Mouse (Mus musculus) WW6 (cell line): Measurements from ENCODE around the gene Arhgap6.

Source experiments
- DNase-seq: peaks from one replicate; pipeline ENCODE4 v3.0.0-alpha.2; 2013; ENCODE audit warnings: low read depth, low spot score

Gene Arhgap6

DNA sequence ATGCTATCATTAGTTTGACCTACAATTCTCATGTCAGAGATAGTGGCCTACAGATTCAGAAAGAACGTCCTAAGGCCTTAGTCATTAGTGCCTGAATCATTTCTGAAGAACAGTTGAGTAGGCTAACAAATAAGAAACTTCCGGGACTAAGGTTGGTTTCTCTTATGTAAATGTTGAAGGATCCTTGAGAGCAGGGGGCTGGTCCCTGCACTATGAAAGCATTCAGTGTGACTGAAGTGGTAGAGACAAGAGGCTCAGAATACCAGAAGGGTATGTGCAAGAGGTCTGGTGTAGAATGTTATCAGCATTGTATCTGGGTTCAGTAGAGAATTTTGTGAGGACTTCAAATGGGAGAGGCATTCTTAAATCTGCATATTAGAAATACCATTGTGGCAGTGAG lies 185.5 kb downstream of the Arhgap6 start:
- DNase-seq = no peak

DNA sequence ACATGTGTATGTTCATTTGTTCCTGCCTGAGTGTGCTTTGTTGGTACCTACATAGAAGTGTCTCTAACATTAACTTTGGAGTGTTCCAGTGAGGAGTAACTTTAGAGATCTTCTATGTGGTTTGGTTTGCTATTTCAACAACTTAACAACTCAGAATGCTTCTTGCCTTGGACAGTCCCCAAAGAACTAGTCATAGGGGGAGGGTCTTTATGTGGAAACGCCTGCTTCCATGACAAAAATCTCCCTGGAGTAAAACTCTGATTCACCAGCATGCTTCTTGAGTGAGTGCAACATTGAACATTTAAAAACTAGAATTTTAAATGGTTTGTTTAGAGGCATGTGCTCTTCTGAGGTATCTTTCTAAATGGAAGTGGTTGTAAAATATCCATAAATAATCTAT lies 212.2 kb downstream of the Arhgap6 start:
- no peak for DNase-seq

DNA sequence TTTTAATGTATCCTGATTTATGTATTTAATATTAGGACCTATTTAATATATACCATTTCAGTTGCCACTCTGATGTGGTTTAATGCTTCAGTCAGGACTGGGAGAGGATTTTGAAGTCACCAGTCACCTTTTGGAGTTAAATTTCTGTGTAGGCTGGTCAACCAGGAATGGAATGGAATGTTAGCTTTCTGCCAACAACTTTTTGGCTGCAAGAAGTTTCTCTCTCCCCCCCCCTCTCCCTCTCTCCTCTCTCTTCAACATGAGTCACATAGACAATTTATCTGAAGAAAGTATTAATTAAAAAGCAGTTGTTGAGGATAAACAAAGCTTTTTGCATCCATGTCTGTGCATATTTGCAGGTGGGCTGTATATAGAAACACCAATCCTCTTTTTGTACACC lies 217.8 kb downstream of the Arhgap6 start:
- DNase-seq = no peak

DNA sequence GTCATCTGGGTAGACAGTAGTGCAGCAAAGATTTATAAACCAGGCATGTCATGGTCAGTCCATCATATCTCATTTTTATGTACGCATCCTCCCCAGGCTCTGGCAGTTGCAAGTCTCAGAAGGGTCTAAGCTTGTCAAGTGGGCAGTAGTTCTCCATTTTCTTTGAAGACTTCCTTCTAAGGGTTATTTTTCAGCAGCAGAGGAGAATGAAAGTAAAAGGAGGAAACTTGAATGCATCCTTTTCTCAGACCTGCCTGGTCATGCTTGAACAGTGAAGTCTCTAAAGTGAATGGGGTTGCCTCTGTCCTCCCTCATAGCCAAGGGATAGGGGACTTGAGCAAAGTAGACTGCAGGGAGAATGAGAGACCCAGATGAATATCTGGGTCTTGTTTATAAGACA lies 239.5 kb downstream of the Arhgap6 start:
- DNase-seq = no peak

DNA sequence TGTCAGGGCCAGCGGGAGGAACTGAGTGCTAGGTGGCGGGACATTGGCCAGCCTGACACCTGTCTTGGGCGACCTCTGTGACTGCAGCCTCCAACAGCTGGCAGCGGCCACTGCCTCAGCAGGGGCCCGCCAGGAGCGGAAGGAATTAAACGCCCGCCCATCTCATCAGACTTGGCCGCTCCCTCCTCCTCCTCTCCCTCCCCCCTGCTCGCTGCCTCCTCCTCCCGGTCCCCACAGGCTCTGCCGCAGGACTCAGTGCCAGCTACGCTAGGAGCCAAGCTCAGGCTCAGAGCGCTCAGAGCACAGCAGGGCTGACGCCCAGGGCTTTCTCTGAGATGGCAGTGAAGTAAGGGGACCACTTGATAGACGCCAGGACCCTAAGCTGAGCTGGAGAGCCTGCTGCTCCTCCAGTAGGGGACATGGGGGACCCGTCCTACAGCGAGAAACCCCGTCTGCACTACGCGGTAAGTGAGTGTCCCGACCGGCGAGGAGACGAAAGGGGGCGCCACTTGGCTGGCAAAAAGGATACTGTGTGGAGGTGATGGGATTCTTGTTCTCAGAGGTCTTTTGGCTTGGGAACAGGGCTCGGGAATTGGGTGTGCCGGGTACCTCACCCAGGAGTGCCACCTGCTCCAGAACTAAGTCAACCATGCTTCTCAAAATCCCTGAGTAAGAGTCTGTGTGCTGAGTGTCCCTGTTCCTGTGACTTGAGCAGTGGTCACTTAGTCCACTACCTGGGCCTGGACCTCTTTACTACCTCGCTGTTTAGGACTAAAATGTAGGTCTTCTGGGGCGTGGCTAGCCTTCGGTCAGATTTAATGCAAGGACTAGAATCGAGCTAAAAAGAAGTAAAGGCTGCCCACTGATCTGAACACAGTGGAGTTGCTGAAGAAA lies 241.8 kb downstream of the Arhgap6 start:
- peak; percentile 20 for DNase-seq

DNA sequence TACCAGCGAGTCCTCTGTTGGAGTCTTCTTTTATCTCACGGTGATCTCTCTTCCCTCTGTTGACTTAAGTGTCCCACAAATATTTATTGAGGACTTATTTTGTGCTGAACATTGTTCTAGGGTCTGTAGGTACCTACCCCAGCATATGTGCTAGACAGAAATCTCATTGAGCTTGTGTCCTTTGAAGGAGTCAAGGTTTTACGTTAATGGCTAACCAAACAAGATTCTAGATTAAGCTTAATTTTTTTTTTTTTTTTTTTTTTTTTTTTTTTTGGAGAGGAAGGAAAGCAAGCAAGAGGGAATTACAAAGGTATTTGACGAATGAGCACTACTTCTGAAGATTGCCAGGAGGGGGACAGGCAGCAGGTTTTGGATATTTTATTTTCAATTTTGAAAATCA lies 242.5 kb downstream of the Arhgap6 start:
- DNase-seq = no peak

DNA sequence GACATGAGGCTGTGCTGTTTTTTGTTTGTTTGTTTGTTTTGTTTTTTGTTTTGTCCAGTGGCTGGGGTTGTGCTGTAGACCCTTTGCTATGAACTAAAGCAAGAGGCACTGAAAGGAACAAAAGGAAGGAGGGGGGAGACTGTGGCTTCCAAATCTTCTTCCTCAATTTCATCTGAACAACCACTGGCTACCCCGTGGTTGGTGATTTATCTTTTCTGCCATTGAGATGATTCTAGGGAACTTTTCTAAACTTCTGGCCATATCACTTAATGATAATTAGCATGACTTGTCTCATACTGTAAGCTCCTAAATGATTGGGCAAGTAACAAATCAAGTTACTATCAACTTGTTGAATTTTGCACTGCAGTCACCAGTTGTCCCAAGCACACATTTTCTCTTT lies 249.0 kb downstream of the Arhgap6 start:
- no peak for DNase-seq

DNA sequence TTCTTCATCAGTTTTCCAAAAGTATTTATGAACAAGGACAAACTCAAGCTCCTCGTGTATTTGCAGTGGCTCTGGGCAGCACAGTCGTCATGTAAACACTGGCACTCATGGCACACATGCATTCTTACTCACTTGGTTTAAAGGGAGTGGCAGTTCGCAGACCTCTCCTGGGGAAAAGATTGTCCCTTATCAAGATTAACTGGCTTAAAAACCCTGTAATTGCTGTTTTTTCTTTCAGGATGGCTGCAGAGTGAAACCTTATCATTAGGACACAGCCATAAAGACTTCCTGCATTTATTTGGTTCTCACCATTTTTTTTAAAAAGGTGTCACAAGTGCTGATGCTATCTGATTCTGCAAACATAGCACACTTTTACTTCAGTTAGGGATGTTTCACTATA lies 252.7 kb downstream of the Arhgap6 start:
- DNase-seq = no peak

DNA sequence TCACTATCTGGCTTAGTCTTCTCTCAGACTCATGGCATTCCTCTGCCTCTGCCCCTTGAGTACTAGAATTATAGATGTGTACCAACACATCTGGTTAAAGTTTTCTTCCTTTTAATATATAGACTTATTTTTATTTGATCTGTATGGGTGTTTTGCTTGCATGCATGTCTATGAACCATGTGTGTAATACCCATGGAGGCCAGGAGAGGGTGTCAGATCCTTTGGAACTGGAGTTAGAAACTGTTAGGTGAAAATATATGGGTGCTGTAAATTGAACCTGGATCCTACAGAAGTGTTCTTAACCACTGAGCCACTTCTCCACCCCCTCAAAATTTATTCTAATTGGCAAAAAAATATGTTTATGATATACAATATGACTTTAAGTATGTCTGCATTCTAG lies 254.7 kb downstream of the Arhgap6 start:
- no peak for DNase-seq

DNA sequence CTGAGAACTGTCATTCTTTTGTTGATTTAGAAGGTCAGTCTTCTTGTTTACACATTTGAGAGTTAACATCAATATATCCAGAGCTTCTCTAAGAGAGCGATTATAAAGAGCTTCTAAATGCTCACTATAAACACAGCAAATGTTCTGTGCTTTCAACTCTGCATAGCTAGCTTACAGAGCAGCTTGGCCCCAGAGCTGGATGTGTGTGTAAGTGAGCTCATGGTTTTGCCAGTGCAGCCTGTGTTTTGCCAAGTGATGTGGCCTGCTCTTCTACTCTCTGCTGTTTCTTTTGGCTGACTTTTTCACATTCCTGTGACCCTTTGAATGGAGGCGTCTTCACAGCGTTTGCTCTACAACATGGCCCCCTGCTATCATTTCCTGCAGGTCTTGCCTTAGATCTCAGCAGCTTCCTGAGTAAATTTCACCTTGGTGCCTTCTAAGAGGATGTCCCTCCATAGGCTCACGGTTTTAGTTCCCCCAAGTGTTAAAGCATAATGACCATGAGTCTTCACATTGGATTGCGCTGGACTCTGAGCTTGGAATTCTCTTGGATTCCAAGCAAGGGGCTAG lies 259.1 kb downstream of the Arhgap6 start:
- DNase-seq = no peak

DNA sequence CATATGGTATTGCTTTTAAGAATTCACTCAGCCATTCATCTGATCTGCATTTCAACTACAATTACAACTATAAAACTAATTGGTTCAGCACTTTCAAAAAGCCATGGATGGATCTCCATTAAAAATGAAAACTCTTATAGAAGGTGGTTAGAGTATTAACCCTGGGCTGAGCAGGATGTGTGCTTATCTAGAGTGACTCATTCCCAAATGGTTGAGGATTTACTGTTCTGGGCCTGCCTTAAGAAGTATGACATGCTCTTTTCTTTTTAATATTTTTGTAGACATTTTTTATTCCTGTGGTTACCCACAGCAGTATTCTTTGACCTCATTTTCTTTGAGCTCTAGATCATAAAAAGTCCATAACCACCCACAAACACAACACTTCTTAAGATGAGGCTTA lies 267.7 kb downstream of the Arhgap6 start:
- DNase-seq = no peak

DNA sequence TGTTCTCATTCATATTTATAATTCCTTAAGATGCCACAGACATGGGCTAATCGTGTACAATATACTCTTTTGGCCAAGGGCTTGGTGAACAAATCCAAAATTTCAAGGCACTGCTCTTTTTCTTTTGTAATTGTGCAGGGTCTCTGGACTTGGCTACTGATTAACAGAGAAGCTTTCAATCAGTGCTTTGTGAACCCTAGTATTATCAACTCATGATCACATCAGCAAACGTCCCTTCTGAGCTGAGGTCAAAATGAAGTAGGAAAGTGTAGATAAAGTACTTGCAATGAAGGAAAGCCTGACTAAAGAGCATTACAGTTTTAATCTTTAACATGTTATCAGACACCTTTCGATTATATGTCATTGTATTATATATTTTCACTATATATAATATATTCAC lies 270.4 kb downstream of the Arhgap6 start:
- no peak for DNase-seq

DNA sequence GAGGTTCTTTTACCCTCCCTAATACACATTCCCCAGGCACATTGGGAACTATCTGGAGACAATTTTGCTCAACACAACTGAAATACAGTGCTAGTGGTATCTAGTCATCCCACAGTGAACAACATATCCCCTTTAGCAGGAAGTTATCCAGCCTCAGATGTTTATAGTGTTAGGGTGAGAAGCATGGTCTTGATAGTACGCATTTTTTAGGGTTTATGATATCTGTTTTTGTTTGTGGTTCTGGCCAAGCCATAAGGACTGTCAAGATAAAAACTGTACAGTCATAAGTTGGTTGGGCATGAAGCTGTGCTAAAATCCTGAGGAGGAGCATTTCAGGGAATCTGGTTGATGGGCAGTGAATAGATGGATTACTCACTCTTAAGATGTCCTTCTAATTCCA lies 271.0 kb downstream of the Arhgap6 start:
- no peak for DNase-seq

DNA sequence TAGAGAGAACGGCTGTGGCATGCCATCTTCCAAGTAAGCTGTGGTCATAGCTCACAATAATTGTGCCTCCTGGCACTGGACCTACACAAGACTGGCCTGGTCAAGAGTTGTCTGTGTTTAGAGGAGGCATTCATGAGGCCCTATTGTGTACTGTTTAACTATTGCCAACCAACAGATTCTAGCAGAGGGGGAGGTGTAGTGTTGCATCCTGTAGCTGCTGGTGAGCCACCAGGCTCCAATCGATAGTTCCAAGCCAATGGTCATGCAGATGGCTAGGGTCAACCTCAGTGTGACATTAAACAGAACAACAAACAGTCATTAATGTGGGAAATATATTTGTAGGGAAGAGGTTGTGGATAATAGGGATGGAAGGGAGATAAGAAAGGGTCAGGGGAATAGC lies 280.1 kb downstream of the Arhgap6 start:
- no peak for DNase-seq

DNA sequence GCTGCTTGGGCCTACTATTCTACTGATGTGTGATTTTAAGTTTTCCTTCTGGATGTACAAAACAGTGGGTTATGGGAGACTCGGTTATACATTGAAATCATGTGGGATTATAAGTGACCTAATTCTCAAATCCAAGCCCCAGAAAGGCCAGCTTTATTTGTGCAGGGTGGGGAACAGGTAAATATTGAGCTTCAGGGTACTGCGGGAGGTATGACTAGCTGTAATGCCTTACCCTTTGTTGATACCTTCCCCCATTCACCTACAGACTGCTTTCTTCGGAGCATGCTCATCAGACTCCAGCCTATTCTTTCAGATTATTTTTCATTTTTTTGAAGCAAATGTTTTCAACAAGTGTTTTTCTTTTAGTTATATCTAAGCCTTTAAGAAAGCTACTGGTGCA lies 286.7 kb downstream of the Arhgap6 start:
- DNase-seq = no peak

DNA sequence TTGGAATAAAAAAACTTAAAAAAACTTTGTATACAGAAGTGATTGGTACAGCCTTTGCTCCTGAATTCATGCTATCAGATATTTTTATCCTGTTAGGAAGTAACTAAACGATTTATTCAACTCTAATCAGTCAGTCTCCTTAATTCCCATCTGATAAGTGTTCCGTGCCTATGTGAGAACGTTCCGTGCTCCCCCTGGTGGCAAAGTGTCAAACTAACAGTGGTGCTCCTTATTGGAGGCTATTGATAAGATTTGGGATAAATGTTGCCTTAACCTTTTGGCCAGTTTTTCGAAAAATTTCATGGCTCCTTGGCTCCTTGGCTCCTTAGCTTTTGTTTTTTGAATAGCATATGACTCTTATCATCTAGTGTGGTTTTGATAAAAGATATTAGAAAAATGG lies 291.0 kb downstream of the Arhgap6 start:
- no peak for DNase-seq

DNA sequence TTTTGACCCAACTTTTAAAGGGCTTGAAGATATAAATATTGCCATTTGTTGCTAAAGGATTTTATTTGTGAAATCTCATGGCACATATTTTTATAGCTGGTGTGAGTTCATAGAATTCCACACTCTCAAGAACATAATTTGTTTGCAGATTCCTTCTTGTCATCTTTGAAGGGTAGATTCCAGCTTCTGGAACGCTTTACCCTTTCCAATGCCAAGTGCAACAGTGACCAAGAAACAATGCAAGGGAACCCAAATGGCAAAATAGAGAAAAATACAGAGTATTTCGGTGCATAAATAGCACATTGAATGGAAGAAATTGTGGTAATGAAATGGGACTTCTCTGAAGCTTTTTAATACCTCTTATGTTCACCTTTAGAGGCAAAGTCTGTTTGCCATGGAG lies 294.3 kb downstream of the Arhgap6 start:
- no peak for DNase-seq

DNA sequence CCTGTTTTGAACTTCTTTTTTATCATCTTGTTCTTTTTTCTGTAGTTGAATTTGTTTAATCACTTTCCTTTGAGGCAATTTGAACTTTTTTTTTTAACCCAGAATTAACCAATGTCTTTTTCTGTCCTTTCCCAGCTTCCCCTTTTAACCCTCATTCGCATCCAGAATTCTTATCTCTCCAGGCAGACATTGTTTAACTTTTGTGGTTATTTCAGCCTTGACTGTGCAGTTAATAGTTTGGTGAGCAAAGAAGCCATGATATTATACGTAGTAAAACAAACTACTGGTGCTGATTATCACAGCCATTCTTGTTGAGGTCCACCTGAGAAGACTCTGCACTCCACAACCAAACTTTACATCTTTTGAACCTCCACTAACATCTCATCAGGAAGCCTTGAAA lies 299.7 kb downstream of the Arhgap6 start:
- DNase-seq = no peak

DNA sequence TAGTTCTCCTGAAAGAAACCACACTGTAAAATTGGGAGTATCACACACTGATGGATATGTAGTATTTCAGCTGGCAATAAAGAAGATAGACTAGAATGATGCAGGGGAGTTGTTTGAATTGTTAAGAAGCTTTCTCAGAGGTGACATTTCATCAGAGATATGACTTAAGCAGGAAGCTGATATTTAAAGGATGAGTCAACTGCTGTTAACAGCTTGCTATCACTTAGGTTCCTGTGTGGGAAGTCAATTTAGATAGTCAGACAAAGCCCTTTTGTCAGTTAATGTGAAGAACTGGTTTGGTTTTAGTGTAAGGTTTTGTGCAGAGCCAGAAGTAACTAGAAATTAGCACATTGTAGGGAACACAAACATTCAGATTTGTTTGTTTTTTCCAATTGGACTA lies 300.7 kb downstream of the Arhgap6 start:
- no peak for DNase-seq

DNA sequence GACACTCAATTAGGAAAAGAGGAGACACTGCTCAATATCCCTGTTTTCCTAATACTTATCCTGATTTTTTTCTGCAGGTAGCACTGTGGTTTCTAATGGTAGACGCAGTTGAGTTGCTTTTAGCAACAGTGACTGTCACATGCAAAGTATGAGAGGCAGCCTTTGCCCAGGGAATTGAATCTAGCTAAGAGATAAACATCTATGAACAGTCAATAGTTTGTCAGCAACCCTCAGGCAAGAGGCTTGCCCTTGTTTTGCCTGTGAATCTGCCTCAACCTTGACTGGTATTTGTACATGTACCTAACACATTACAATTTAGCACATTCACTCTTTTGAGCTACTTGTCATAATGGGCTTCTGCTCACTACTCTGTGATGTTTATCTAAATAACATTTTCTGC lies 307.8 kb downstream of the Arhgap6 start:
- DNase-seq = no peak

DNA sequence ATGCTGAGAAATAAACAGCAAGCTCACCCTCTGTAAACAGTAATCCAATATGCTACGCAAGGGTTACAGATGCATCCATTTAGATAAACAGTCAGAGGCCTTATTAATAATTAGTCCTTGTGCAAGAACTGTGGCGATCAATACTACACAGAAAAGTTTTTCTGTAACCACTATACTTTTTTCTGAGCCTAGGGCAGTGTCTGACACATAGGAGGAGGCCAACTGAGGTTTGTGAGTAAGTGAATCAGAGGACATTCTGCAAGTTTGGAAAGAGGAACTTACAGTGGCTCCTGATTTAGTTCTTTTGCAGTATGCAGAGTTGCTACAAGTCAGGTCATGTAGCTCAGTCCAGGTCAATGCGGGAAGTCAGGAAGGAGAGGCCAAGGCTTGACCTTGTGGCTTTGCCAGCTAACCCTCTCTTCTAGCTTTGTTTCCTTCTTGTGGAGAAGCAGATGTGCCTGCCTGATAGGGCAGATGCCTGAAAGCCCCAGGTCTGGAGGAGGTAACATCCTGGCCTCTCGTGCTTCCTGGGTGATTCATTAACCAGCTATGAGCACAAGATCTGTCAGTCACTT lies 311.2 kb downstream of the Arhgap6 start:
- DNase-seq = no peak

DNA sequence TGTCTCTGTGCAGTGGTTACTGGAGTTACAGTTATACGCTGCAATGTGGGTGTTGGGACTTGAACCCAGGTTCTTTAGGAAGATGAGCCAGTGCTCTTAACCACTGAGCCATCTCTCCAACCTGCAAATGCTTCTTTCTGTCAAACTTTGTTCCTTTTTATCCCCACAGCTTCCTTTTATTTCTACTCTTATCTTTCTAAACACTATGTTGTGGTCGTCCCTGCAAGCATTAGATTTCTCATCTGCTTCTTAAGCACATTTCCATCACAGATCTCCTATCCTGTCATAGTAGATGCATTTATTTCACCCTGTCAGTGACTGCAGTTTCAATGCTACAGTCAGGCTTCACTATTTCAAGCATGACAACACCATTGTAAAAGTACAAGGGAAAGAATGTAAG lies 312.5 kb downstream of the Arhgap6 start:
- no peak for DNase-seq

DNA sequence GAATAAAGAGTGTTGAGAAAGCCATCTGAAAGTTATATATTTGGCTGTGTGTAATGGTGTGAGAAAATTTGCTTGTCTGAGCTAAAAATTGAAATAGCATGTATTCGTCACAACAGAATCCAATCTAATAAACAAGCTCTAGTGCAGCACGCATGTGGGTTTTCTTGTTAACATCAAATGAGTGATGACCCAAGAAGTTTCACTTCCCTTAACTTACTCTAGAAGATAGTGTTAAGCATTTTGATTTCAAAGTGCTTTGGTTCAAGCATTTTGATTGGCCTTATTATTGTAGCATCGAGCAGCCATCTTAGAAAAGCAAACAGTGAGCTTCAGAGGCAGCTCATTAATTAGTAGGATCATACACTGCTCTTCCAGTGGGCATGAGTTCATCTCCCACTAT lies 315.1 kb downstream of the Arhgap6 start:
- no peak for DNase-seq
